Mouse (Mus musculus): ENCODE measurements at regions not wholly inside any gene's neighbourhood (a gene's known extent, or its start where the extent isn't known, plus 50 kb on each side); places are given as distances from the start of the nearest gene placed in this dataset.

GRCm38 (mm10) chr12:68554292-68554691 is 604.7 kb downstream of the Rps29 start:
- DNase-seq = no peak

- DNase-seq = no peak
Measured at GRCm38 (mm10) chr12:68541811-68542210, 617.2 kb downstream of the Rps29 start.

- no peak for DNase-seq
Measured at GRCm38 (mm10) chr12:68500794-68501193, 658.2 kb downstream of the Rps29 start.

DNA sequence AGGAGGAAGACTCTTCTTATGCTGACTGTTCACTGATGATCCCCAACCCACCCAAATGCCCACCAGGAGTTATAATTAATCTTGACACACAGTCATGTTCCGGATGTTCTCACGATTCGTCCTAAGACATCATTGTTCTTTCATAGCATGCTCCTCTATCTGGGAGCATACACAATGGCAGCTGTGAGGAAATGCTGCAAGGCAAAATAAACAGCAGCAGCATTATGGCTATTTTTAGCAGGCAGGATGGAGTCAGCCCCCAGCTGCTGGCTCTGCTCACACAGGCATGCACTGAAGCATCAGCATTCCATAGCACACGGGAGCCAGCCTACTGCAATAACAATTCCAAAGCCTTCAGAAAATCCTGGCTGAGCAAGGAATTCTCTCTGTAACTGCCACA is 696.0 kb downstream of the Rps29 start:
- no peak for DNase-seq

DNA sequence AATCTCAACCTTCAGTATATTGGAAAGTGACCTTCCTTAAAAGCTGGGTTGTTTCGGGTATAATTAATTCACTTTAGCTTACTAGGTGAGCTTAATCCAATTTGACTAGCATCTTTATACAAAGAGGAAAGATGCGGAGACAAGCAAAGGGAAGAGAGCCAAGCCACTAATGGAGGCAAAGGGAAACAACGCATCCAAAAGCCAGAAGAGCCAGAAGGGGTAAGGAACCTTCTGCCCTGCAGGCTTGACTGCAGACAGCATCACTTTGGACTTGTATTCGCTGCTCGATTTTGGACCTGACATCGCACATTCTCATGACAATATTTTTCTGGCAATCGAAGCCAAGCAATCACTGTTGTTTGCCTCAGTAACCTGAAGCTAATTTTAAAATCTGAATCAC is 700.8 kb downstream of the Rps29 start:
- no peak for DNase-seq

GRCm38 (mm10) chr12:68426601-68427000 is 732.4 kb downstream of the Rps29 start:
- DNase-seq = no peak

GRCm38 (mm10) chr12:68425006-68425405 is 734.0 kb downstream of the Rps29 start:
- DNase-seq = no peak
